Mouse (Mus musculus) lung, embryonic 15.5 days (tissue): ENCODE measurements around the gene Olfm1. TPM values are rescaled to one million over a fixed set of nuclear protein-coding genes. Genes with fewer than 3 reads are reported as not detected.
A peak's percentile ranks its signal among the peaks of the same experiment; 100 is the strongest.

Source experiments
- ATAC-seq: fragments of 200-750 bp; cut with Nextera tagmentation; 2 replicates; pipeline ENCODE4 v1.8.0; 2017; ENCODE audit warnings: moderate number of reproducible peaks, borderline replicate concordance; ENCODE audit not compliant: low FRiP score, low TSS enrichment; ENCODE audit errors: extremely low read depth
- H3K27ac ChIP-seq: fragments of 300-500 bp; sonication (generic); 2 replicates; pipeline ENCODE4 v1.5.1; 2015; ENCODE audit warnings: moderate library complexity, mild to moderate bottlenecking, inconsistent platforms
- H3K27me3 ChIP-seq: fragments of 300-500 bp; sonication (generic); 2 replicates; pipeline ENCODE4 v1.6.1; 2015; ENCODE audit warnings: inconsistent platforms
- H3K36me3 ChIP-seq: fragments of 300-500 bp; sonication (generic); 2 replicates; pipeline ENCODE4 v1.6.1; 2015; ENCODE audit warnings: inconsistent platforms
- H3K4me1 ChIP-seq: fragments of 300-500 bp; sonication (generic); 2 replicates; pipeline ENCODE4 v1.6.1; 2015; ENCODE audit warnings: inconsistent platforms
- H3K4me2 ChIP-seq: fragments of 300-500 bp; sonication (generic); 2 replicates; pipeline ENCODE4 v1.6.1; 2015; ENCODE audit warnings: inconsistent platforms, mild to moderate bottlenecking, moderate library complexity
- H3K4me3 ChIP-seq: fragments of 300-500 bp; sonication (generic); 2 replicates; pipeline ENCODE4 v1.5.1; 2015; ENCODE audit warnings: mild to moderate bottlenecking, inconsistent platforms
- H3K9ac ChIP-seq: fragments of 300-500 bp; sonication (generic); 2 replicates; pipeline ENCODE4 v1.6.1; 2015; ENCODE audit warnings: inconsistent platforms
- H3K9me3 ChIP-seq: fragments of 300-500 bp; sonication (generic); 2 replicates; pipeline ENCODE4 v1.6.1; 2016; ENCODE audit warnings: inconsistent platforms
- WGBS: fragments of 180-500 bp; shearing (Covaris S2); methylation state at CpG from one replicate; pipeline ENCODE4 v1.1.7; 2015; 5-methylcytosine and 5-hydroxymethylcytosine counted together
- polyA plus RNA-seq: library from polyadenylated mRNA; unstranded; fragments of >200 nt; fragmentation: Nextera tagmentation; extraction: Ambion mirVana; gene quantifications from 2 replicates; pipeline ENCODE4 v1.2.1, GENCODE M21; 2015

Gene Olfm1
- polyA plus RNA-seq, 1 experiment from 2014 or later = 13.5 TPM

DNA sequence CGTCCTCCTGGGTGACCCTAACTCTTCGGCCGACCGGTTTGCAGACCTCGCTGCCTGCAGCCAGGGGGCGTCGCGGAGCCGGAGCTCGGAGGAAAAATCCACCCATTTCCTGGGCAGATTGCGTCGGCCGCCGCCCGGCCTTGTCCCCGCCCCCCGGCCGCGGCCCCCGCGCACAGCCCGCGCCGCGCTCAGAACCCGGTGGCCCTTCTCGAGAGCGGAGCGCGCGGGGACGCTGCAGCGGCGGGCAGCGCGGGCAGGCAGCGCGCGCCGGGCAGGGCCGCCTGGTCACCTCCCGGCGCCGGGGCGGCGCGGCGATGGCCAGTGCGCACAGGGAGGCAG lies 12.6 kb downstream of the Olfm1 start:
- peak; percentile 77; the same call in 1 of the 2 replicates for ATAC-seq
- H3K36me3 ChIP-seq = no peaks in the 10 kb centered on the region
- H3K4me3 ChIP-seq = peak overlapping the region; percentile 60
- peaks cover 20% of the 10 kb centered on the region for H3K4me1 ChIP-seq
- peak overlapping the region; percentile 50 for H3K9ac ChIP-seq
- peak overlapping the region; percentile 99 for H3K4me2 ChIP-seq
- no peak overlapping the region for H3K27ac ChIP-seq
- under 1% methylated on average over 49 of the region's 49 CpGs for WGBS
- H3K27me3 ChIP-seq = peaks cover 23% of the 10 kb centered on the region
- H3K9me3 ChIP-seq = no peaks in the 10 kb centered on the region

DNA sequence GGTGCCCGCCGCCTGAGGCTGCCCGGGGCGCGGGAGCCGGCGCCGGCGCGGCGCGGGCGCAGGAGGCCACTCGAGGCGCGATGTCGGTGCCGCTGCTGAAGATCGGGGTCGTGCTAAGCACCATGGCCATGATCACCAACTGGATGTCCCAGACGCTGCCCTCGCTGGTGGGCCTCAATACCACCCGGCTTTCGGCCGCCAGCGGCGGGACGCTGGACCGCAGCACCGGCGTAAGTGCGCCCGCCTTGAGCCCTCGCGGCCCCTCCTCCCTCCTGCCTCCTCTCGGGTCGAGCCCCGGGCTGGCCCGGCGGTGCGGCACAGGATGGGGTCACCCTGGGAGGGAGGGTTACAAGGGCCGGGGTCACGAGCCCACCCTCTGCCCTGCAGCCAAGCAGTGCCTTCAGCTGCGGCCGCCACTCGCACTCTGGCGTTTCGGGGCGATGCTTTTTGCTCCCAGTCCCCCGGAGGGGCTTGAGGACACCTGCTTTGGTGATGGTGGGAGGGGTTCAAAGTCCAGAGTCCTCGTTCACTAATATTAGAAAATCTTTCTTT lies 13.2 kb downstream of the Olfm1 start:
- H3K4me2 ChIP-seq = peak overlapping the region; percentile 99
- under 1% methylated on average over 48 of the region's 51 CpGs for WGBS
- H3K27ac ChIP-seq = no peak overlapping the region
- peaks cover 23% of the 10 kb centered on the region for H3K27me3 ChIP-seq
- no peaks in the 10 kb centered on the region for H3K36me3 ChIP-seq
- peak; percentile 11; the same call in 1 of the 2 replicates for ATAC-seq
- H3K9me3 ChIP-seq = no peaks in the 10 kb centered on the region
- H3K4me1 ChIP-seq = peaks cover 20% of the 10 kb centered on the region
- peak overlapping the region; percentile 60 for H3K4me3 ChIP-seq
- peak overlapping the region; percentile 50 for H3K9ac ChIP-seq

DNA sequence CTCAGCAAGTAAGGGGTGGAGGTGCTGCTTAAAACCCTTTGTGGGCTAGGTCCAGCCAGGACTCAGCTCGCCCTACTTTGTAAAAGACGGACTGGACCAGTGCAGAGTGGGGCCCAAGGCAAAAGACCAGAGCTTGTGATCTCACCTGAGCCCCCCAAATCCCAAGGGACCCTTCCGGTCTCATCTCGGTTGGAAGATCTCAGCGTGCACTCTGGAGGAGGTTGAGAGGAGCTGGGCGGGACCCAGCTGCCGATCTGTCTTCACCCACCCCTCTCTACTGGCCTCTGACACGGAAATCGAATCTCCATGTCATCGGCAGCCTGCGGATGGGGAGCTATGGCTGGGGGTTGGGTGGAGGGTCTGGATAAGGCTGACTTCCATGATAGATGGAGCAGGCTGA lies 13.7 kb downstream of the Olfm1 start:
- H3K27me3 ChIP-seq = peaks cover 23% of the 10 kb centered on the region
- no peaks in the 10 kb centered on the region for H3K36me3 ChIP-seq

DNA sequence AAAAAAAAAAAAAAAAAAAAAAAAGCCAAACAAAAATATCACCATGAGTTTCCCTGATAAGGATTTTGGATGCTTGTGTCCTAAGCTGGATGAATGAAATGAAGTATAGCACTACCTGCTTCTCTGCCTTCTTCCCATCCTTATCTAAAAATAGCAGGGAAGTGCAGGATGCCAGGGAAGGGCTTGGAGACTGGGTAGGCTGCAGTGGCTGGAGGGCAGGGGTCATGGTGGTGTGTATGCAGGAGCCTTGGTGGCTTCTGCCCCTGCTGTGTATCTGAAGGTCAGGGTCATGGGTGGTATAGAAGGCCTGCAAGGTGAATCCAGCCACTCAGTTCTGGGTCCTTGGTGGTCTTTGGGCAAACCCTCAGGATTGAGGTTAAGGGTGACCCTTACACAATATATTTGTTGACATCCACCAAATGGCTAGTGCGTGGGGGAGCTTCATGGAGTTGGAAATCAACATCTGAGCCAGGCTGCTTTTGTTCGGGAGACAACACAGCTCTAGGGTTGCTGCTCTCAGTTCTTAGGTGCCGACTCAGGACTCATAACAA lies 14.5 kb downstream of the Olfm1 start:
- H3K9me3 ChIP-seq = no peaks in the 10 kb centered on the region
- H3K27ac ChIP-seq = no peak overlapping the region
- peaks cover 20% of the 10 kb centered on the region for H3K4me1 ChIP-seq
- no peak for ATAC-seq
- no peak overlapping the region for H3K9ac ChIP-seq
- no peaks in the 10 kb centered on the region for H3K36me3 ChIP-seq
- H3K27me3 ChIP-seq = peaks cover 26% of the 10 kb centered on the region
- 70% methylated on average over 3 of the region's 3 CpGs for WGBS
- H3K4me2 ChIP-seq = no peak overlapping the region; the same call in 1 of the 2 replicates
- H3K4me3 ChIP-seq = no peak overlapping the region

More for the DNA sequence above, 13.7 kb downstream of the Olfm1 start:
- WGBS = 8% methylated on average over 11 of the region's 11 CpGs
- Histone ChIP-seq H3K9me3 (no peaks in the 10 kb centered on the region), H3K9ac (no peak overlapping the region), H3K4me3 (peak overlapping the region; percentile 60), H3K4me2 (peak overlapping the region; percentile 99), H3K27ac (no peak overlapping the region), H3K4me1 (peaks cover 20% of the 10 kb centered on the region)
- no peak for ATAC-seq

DNA sequence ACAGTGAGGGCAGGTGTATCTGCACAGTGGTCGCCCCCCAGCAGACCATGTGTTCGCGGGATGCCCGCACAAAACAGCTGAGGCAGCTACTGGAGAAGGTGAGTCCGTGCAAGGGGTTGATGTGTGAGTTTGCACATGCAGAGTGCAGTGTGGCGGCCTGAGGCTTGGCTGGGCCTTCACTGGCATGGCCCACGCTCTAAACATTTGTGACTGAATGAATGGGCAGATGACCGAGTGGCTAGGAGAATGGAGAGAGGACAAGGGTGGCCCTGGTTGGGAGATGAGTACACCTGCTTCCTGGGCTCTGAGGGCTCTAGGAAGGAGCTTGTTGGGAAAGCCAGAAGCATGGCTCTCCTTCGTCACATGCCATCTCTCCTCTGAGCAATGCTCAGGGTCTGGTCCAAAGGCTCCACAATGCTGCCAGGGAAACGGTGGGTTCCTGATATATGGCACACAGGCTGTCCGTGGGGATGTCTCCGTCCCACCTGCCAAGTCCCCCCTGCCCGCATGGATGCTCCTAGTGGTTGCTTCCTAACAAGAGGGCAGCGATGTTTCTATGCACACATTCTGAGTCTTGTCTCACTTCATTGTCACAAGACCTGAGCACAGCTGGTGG lies 15.4 kb downstream of the Olfm1 start:
- no peak overlapping the region for H3K27ac ChIP-seq
- no peak overlapping the region for H3K4me3 ChIP-seq
- no peak overlapping the region for H3K4me2 ChIP-seq
- peaks cover 20% of the 10 kb centered on the region for H3K4me1 ChIP-seq
- no peaks in the 10 kb centered on the region for H3K36me3 ChIP-seq
- peaks cover 26% of the 10 kb centered on the region for H3K27me3 ChIP-seq
- WGBS = 85% methylated on average over 14 of the region's 14 CpGs
- H3K9me3 ChIP-seq = no peaks in the 10 kb centered on the region
- ATAC-seq = no peak
- H3K9ac ChIP-seq = no peak overlapping the region

DNA sequence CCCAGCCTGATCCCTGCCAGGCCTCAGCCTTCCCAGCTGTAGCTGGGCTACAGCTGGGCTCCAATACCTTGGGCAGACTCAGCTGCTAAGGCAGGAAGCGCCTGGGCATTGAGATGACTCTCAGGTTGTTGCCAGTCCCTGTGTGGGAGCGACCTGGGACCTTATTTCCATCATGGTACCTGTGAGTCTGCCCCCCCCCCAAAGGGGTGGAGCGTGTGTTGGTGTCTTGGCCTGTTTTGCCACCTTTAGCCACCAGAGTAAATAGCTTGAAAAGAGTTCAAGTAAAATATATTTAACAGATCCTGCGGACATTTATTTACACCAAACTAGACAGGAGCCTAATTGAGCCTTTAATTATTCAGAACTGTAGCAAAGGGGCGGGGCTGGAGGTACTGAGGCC lies 16.4 kb downstream of the Olfm1 start:
- H3K9me3 ChIP-seq = no peaks in the 10 kb centered on the region
- no peaks in the 10 kb centered on the region for H3K36me3 ChIP-seq
- no peak overlapping the region for H3K4me2 ChIP-seq
- no peak for ATAC-seq
- WGBS = 84% methylated on average over 5 of the region's 5 CpGs
- no peak overlapping the region for H3K27ac ChIP-seq
- H3K27me3 ChIP-seq = peaks cover 22% of the 10 kb centered on the region
- H3K4me3 ChIP-seq = no peak overlapping the region
- no peak overlapping the region for H3K9ac ChIP-seq
- peaks cover 19% of the 10 kb centered on the region for H3K4me1 ChIP-seq

DNA sequence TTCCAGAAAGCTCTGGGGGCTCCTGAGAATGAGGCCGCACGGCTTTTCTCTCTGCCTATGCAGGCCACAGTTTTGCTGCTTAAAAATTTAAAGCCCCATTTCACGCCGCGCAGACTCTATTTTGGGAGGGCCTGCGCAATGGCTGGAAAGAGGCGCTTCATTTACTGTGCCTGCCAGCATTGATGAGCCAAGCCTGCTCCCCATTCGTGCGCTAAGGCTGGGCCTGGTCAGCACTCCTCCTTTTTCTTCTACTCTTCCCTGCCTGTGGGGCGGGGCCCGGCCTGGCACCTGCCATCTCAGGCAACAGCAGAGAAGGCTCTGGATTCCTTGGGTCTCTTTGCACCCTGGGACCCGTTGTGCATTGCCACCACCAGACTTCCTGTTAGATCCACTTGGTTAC lies 16.9 kb downstream of the Olfm1 start:
- Histone ChIP-seq H3K4me2 (no peak overlapping the region), H3K4me3 (no peak overlapping the region), H3K27me3 (peaks cover 22% of the 10 kb centered on the region), H3K9ac (no peak overlapping the region), H3K4me1 (peaks cover 15% of the 10 kb centered on the region), H3K27ac (no peak overlapping the region), H3K36me3 (no peaks in the 10 kb centered on the region), H3K9me3 (no peaks in the 10 kb centered on the region)
- ATAC-seq = no peak
- WGBS = 89% methylated on average over 12 of the region's 12 CpGs

DNA sequence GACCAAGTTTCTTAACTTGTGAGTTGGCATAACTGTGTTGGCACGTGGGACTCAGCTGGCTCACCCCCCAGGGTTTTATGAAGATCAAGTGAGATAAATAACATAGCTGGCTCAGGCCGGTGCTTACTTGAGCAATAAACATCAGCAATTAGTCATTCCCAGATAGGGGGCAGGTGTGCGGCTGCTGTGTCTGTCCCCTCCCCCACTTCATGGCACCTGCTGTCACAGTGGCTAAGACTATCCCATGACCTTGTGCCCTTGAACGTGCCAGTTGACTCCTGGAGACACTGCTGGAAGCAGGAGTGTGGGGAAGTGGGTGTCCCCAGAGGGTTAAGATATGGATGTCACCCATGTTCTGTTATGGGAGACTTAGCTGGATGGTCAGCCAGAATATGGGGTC lies 17.5 kb downstream of the Olfm1 start:
- peaks cover 22% of the 10 kb centered on the region for H3K27me3 ChIP-seq
- no peak for ATAC-seq
- H3K27ac ChIP-seq = no peak overlapping the region
- H3K4me3 ChIP-seq = no peak overlapping the region
- H3K9me3 ChIP-seq = no peaks in the 10 kb centered on the region
- no peak overlapping the region for H3K9ac ChIP-seq
- H3K4me2 ChIP-seq = no peak overlapping the region
- 39% methylated on average over 4 of the region's 4 CpGs for WGBS
- H3K36me3 ChIP-seq = no peaks in the 10 kb centered on the region
- peaks cover 9% of the 10 kb centered on the region for H3K4me1 ChIP-seq

DNA sequence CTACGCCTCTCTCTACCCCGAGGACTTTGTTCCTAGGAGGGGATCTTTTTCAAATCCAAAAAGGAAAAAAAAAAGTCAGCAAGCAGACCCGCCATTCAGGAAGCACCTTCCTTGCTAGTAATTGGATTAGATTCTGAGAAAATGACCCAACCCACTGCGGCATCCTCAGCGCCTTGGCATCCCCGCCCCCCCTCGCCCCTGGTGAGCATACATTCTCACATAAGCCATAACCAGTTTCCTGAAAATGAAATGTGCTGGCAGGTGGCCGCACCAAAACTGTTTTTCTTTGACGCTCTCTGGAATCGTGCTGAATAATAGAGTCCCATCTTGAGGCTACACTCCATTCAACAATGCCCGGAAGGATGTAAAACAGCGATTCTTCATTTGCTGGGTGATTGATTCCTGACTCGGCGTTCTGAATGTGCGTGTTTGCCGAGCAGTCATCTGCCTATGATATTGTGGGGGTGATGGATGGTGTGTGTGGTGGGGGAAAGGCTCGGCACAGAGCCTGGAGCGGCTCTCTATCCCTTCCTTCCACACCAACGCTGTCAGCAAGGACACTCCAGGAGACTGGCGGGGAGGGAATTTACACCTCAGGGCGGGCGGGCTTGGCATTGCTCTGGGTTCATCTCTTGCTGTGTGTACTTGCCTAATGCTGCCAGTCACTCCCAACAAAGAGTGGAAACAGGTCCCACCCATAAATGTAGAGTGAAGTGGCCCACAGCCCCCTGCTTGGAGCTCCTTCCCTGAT lies 18.9 kb downstream of the Olfm1 start:
- no peak overlapping the region for H3K9ac ChIP-seq
- no peak for ATAC-seq
- no peaks in the 10 kb centered on the region for H3K9me3 ChIP-seq
- H3K36me3 ChIP-seq = no peaks in the 10 kb centered on the region
- H3K4me3 ChIP-seq = no peak overlapping the region
- H3K27ac ChIP-seq = no peak overlapping the region
- whole genome bisulfite sequencing = 44% methylated on average over 22 of the region's 22 CpGs
- no peak overlapping the region for H3K4me2 ChIP-seq
- no peaks in the 10 kb centered on the region for H3K4me1 ChIP-seq
- H3K27me3 ChIP-seq = peaks cover 11% of the 10 kb centered on the region; the same call in 1 of the 2 replicates

DNA sequence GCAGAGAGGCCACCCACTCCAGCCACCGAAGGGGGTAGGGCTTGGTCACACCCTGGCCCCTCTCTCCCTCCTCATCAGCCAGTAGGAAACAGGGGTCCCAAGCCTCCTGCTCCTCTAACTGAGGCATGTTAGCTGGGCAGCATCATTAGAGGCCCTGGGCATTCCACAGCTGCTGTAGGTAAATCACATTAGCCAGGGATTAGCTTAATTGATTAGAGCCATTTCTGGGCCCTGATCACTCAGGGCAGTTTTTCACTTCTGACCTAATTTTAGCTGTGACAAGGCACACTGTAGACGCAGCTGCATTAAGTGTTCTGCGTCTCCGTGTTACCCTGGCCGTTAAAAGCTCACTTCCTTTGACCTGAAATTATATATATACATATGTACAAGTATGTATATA lies 20.1 kb downstream of the Olfm1 start:
- WGBS = 60% methylated on average over 5 of the region's 5 CpGs
- no peak overlapping the region for H3K27ac ChIP-seq

DNA sequence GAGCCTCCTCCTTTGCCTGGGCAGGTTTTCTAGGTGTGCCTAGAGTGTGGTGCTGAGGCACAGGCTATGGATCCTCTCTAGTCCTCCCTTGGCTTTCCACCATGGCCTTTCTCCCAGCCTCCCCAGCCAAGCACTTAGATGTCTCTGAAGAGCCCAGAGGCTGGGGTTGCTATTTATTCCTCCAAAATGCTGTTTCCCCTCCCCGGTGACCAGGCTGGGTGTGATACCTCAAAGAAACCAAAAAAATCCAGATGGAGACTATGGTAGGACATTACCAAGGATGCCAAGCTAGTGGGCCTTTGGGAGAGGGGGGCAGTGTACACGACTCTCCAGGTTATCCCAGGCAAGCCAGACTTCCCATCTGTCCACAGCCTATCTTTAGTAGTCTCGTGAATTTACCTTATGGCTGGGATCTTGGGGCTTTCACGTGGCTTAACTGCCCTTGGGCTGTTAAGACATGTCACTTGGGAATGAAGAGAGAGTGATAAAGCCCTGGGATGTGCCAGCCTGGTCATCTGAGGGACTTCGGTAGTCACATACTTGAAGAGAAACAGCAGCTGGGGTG lies 23.5 kb downstream of the Olfm1 start:
- Histone ChIP-seq H3K4me3 (no peak overlapping the region), H3K27ac (no peak overlapping the region), H3K4me1 (no peaks in the 10 kb centered on the region), H3K36me3 (no peaks in the 10 kb centered on the region), H3K27me3 (0 out of 2 replicates have a peak, but pooled peaks cover 4% of the 10 kb centered on the region), H3K9me3 (no peaks in the 10 kb centered on the region), H3K9ac (no peak overlapping the region), H3K4me2 (no peak overlapping the region)
- no peak for ATAC-seq
- 73% methylated on average over 5 of the region's 5 CpGs for WGBS

More for the DNA sequence above, 20.1 kb downstream of the Olfm1 start:
- Histone ChIP-seq H3K4me2 (no peak overlapping the region), H3K9me3 (no peaks in the 10 kb centered on the region), H3K4me1 (no peaks in the 10 kb centered on the region), H3K4me3 (no peak overlapping the region), H3K36me3 (no peaks in the 10 kb centered on the region), H3K27me3 (0 out of 2 replicates have a peak, but pooled peaks cover 4% of the 10 kb centered on the region), H3K9ac (no peak overlapping the region)
- no peak for ATAC-seq

DNA sequence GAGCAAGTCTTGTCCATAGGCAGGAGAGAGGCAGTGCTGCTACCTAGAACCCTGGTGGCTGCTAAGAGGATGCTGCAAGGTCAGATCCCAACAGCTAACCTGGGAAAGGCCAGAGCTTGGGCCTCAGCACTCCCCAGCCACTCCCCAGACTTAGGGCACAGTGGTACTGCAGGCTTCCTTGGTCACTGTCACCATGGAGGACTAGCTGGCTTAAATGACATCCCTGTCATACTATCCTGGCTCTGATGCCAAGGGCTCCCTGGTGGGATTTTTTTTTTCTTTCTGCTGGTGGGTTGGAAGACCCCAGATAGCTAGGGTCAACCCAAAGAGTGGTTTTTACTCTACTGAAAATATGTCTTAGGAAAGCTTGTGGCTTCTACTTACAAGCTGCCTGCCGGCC lies 25.0 kb downstream of the Olfm1 start:
- H3K9ac ChIP-seq = no peak overlapping the region
- no peaks in the 10 kb centered on the region for H3K36me3 ChIP-seq
- H3K4me3 ChIP-seq = no peak overlapping the region
- ATAC-seq = no peak
- no peaks in the 10 kb centered on the region for H3K9me3 ChIP-seq
- H3K27ac ChIP-seq = no peak overlapping the region
- no peak overlapping the region for H3K4me2 ChIP-seq
- H3K27me3 ChIP-seq = no peaks in the 10 kb centered on the region
- 93% methylated on average over 1 of the region's 1 CpGs for WGBS
- H3K4me1 ChIP-seq = no peaks in the 10 kb centered on the region
